Mouse (Mus musculus) activated CD4-positive, CD25-positive, alpha-beta regulatory T cell (primary cell): ENCODE data around the gene Chst2. TPM values are rescaled to one million over a fixed set of nuclear protein-coding genes. Genes with fewer than 3 reads are reported as not detected.

Experiments
- polyA plus RNA-seq, 2 experiments: library from polyadenylated mRNA; unstranded; fragments of 100-300 nt; shearing (Covaris generic); gene quantifications; one replicate each; pipeline ENCODE4 v1.2.1; 2017

Chst2 gene
- polyA plus RNA-seq = 10 to 100 TPM in 1 of 2 experiments, 1 to 10 TPM in 1; 4.0 to 22.0 TPM

GRCm38 (mm10) chr9:95406571-95407561 is at the start of gene Chst2:
Gene Chst2, minus strand, starts transcription at chr9:95406722.

Other genes starting within 250 kb of the Chst2 start
- gene U2surp, start 105.3 kb upstream of the Chst2 start, polyA plus RNA-seq = 100 to 1,000 TPM; 136 to 165 TPM
- gene Paqr9, start 152.9 kb upstream of the Chst2 start, polyA plus RNA-seq = under 1 TPM in 1 of 2 experiments, not detected in 1; 0.05 TPM
- under 1 TPM; 0.23 to 0.35 TPM for gene Pcolce2, start 230.9 kb upstream of the Chst2 start, polyA plus RNA-seq